In genomic region chr11:95008661-95009628, GRCm38 (mm10) we compare ENCODE assay signal across 8 mouse cellular contexts. TPM values are rescaled to one million over a fixed set of nuclear protein-coding genes. Genes with fewer than 3 reads are reported as not detected.
DNase-seq lines count a peak whose midpoint lies in the region; ATAC-seq and TF ChIP-seq lines count a peak whose summit lies in the region.

No protein-coding gene starts in this region.

- TF ChIP-seq POLR2A in MEL (IDR thresholded peaks at IDR 0.05; ENCODE audit: control insufficient read depth in 1 of 2, insufficient read depth in 1 of 2, low read depth in 1 of 2, low read length in 2 of 2, poor library complexity in 1 of 2), result peak in 1 of 2 experiments; percentile 64; a peak in 2 of 4 replicates

- H3K79me2 ChIP-seq in MEL (ENCODE audit: control insufficient read depth, insufficient read depth, low read length, poor library complexity), result peaks cover 25% of the 10 kb centered on the region

- peak overlapping the region; percentile 95 for H3K27ac ChIP-seq in kidney, embryonic 14.5 days (ENCODE audit: low read depth, low read length)
- H3K27ac ChIP-seq in MEL (ENCODE audit: control insufficient read depth, low read depth, low read length), result peak overlapping the region; percentile 74
- H3K27ac ChIP-seq in forebrain, embryonic 14.5 days (ENCODE audit: low read depth, low read length), result peak overlapping the region; percentile 98
- H3K27ac ChIP-seq in liver, embryonic 12.5 days, result peak overlapping the region; percentile 100
- H3K27ac ChIP-seq in stomach, embryonic 15.5 days, result peak overlapping the region; percentile 92

- peak; percentile 20 for ATAC-seq in kidney, embryonic 14.5 days (ENCODE audit: low FRiP score, low TSS enrichment)
- peak; percentile 6; the same call in 1 of the 2 replicates for ATAC-seq in forebrain, embryonic 14.5 days
- ATAC-seq in liver, embryonic 12.5 days, result no peak
- peak; percentile 1; the same call in 1 of the 2 replicates for ATAC-seq in stomach, embryonic 15.5 days (ENCODE audit: insufficient read depth, low FRiP score, low read depth)

- TF ChIP-seq CTCF in MEL (IDR thresholded peaks at IDR 0.05 in 2 of 3, conservative IDR thresholded peaks at IDR 0.05 in 1 of 3; ENCODE audit: control insufficient read depth in 1 of 3, insufficient read depth in 1 of 3, low read depth in 2 of 3, low read length in 3 of 3, poor library complexity in 1 of 3, severe bottlenecking in 1 of 3), result no peak

- H3K4me2 ChIP-seq in kidney, embryonic 14.5 days (replicated peaks; ENCODE audit: low read depth, low read length), result peak overlapping the region; percentile 90
- H3K4me2 ChIP-seq in forebrain, embryonic 14.5 days (ENCODE audit: low read length), result peak overlapping the region; percentile 92
- H3K4me2 ChIP-seq in liver, embryonic 12.5 days, result peak overlapping the region; percentile 93
- peak overlapping the region; percentile 83 for H3K4me2 ChIP-seq in stomach, embryonic 15.5 days

- no peak for TF ChIP-seq RAD21 in MEL (IDR thresholded peaks at IDR 0.05; ENCODE audit: low read depth, low read length)

- no peak for DNase-seq in kidney, adult 8-10 months
- peak; percentile 82 for DNase-seq in MEL (ENCODE audit: low read depth, low spot score)
- peak; percentile 59 for DNase-seq in forebrain, embryonic 14.5 days (ENCODE audit: low spot score)
- no peak for DNase-seq in urinary bladder, adult 2 months (ENCODE audit: low spot score)
- no peak for DNase-seq in cerebellum, postnatal 36 days

- H3K4me3 ChIP-seq in kidney, embryonic 14.5 days (ENCODE audit: low read length), result peak overlapping the region; percentile 75
- peak overlapping the region; percentile 70 to 80 for H3K4me3 ChIP-seq in MEL (ENCODE audit: control insufficient read depth in 1 of 2, insufficient read depth in 1 of 2, low read depth in 2 of 2, low read length in 2 of 2)
- peak overlapping the region; percentile 91 for H3K4me3 ChIP-seq in forebrain, embryonic 14.5 days (ENCODE audit: low read depth, low read length)
- peak overlapping the region; percentile 96 for H3K4me3 ChIP-seq in liver, embryonic 12.5 days
- peak overlapping the region; percentile 71 for H3K4me3 ChIP-seq in stomach, embryonic 15.5 days (replicated peaks)

- H3K9ac ChIP-seq in kidney, embryonic 14.5 days (ENCODE audit: low read depth, low read length), result peak overlapping the region; percentile 89
- peak overlapping the region; percentile 91 for H3K9ac ChIP-seq in MEL (ENCODE audit: control insufficient read depth, low read depth, low read length, poor library complexity, severe bottlenecking)
- peak overlapping the region; percentile 99 for H3K9ac ChIP-seq in forebrain, embryonic 14.5 days (ENCODE audit: low read length)
- peak overlapping the region; percentile 99 for H3K9ac ChIP-seq in liver, embryonic 12.5 days
- peak overlapping the region; percentile 48 for H3K9ac ChIP-seq in stomach, embryonic 15.5 days

- no peak for TF ChIP-seq EP300 in MEL (IDR thresholded peaks at IDR 0.05; ENCODE audit: low read depth in 1 of 2, low read length in 2 of 2)

- no peaks in the 10 kb centered on the region for H3K27me3 ChIP-seq in kidney, embryonic 14.5 days (ENCODE audit: control insufficient read depth, insufficient read depth, low read length)
- no peaks in the 10 kb centered on the region for H3K27me3 ChIP-seq in MEL (ENCODE audit: control insufficient read depth in 1 of 2, insufficient read depth in 2 of 2, low read length in 2 of 2)
- H3K27me3 ChIP-seq in forebrain, embryonic 14.5 days (replicated peaks; ENCODE audit: control insufficient read depth, insufficient read depth, low read length), result no peaks in the 10 kb centered on the region
- H3K27me3 ChIP-seq in liver, embryonic 12.5 days (replicated peaks), result peaks cover 6% of the 10 kb centered on the region; the same call in 1 of the 2 replicates
- no peaks in the 10 kb centered on the region for H3K27me3 ChIP-seq in stomach, embryonic 15.5 days (replicated peaks)

- peaks cover 40% of the 10 kb centered on the region for H3K4me1 ChIP-seq in kidney, embryonic 14.5 days (ENCODE audit: control insufficient read depth, insufficient read depth, low read length)
- H3K4me1 ChIP-seq in MEL (ENCODE audit: control insufficient read depth in 1 of 2, insufficient read depth in 2 of 2, low read length in 2 of 2), result peaks cover 8 to 59% of the 10 kb centered on the region in 2 experiments
- H3K4me1 ChIP-seq in forebrain, embryonic 14.5 days (ENCODE audit: control insufficient read depth, insufficient read depth, low read length), result peaks cover 43% of the 10 kb centered on the region
- H3K4me1 ChIP-seq in liver, embryonic 12.5 days, result peaks cover 78% of the 10 kb centered on the region
- peaks cover 40% of the 10 kb centered on the region; the same call in 1 of the 2 replicates for H3K4me1 ChIP-seq in stomach, embryonic 15.5 days

- H3K36me3 ChIP-seq in kidney, embryonic 14.5 days (ENCODE audit: control insufficient read depth, insufficient read depth, low read length), result peaks cover 16% of the 10 kb centered on the region; the same call in 1 of the 2 replicates
- peaks cover 0 to 43% of the 10 kb centered on the region in 2 experiments; a peak in 2 of 4 replicates for H3K36me3 ChIP-seq in MEL (ENCODE audit: control insufficient read depth in 1 of 2, insufficient read depth in 2 of 2, low read length in 2 of 2)
- peaks cover 20% of the 10 kb centered on the region for H3K36me3 ChIP-seq in forebrain, embryonic 14.5 days (ENCODE audit: control insufficient read depth, insufficient read depth, low read length)
- H3K36me3 ChIP-seq in liver, embryonic 12.5 days, result peaks cover 34% of the 10 kb centered on the region
- H3K36me3 ChIP-seq in stomach, embryonic 15.5 days, result peaks cover 15% of the 10 kb centered on the region

- 33% methylated on average over 15 of the region's 15 CpGs for WGBS in kidney, embryonic 14.5 days
- 31% methylated on average over 15 of the region's 15 CpGs for WGBS in forebrain, embryonic 14.5 days
- 30% methylated on average over 15 of the region's 15 CpGs for WGBS in liver, embryonic 12.5 days (ENCODE audit: insufficient replicate concordance)
- 28% methylated on average over 15 of the region's 15 CpGs for WGBS in stomach, embryonic 15.5 days

- no peaks in the 10 kb centered on the region for H3K9me3 ChIP-seq in kidney, embryonic 14.5 days (ENCODE audit: control insufficient read depth, low read length)
- H3K9me3 ChIP-seq in MEL (replicated peaks; ENCODE audit: insufficient read depth, low read length), result no peaks in the 10 kb centered on the region
- no peaks in the 10 kb centered on the region for H3K9me3 ChIP-seq in forebrain, embryonic 14.5 days (replicated peaks; ENCODE audit: control insufficient read depth, low read length)
- no peaks in the 10 kb centered on the region for H3K9me3 ChIP-seq in liver, embryonic 12.5 days (replicated peaks)
- H3K9me3 ChIP-seq in stomach, embryonic 15.5 days, result no peaks in the 10 kb centered on the region

RNA-seq across cellular contexts. Expression of gene Samd14, which starts 0.7 kb away (rescaled TPM):
- polyA plus RNA-seq in kidney, embryonic 14.5 days (2014; fragmentation: Nextera tagmentation; extraction: Ambion mirVana), result 14.7 and 18.3 TPM in 2 replicates
- total RNA-seq in MEL (2012; rRNA removed), result 35.8 and 57.6 TPM in 2 replicates
- polyA plus RNA-seq in MEL (2012; ENCODE audit: insufficient read depth in 1 of 2, insufficient read length in 2 of 2, low read depth in 1 of 2, low replicate concordance in 2 of 2, missing spikeins in 1 of 2), result 1,000 to 10,000 TPM in 1 of 2 experiments, 100 to 1,000 TPM in 1; 101 to 1,219 TPM
- 81.7 and 96.5 TPM in 2 replicates for polyA plus RNA-seq in forebrain, embryonic 14.5 days (2014; fragmentation: Nextera tagmentation; extraction: Ambion mirVana)
- 53.8 and 56.7 TPM in 2 replicates for polyA plus RNA-seq in liver, embryonic 12.5 days (2016; fragmentation: Nextera tagmentation; extraction: Ambion mirVana)
- polyA plus RNA-seq in stomach, embryonic 15.5 days (2015; fragmentation: Nextera tagmentation; extraction: Ambion mirVana), result 19.8 and 21.1 TPM in 2 replicates
- polyA plus RNA-seq in urinary bladder, adult 2 months (2012; rRNA removed), result 5.8 and 9.6 TPM in 2 replicates

RNA-seq across cellular contexts. Expression of gene Ppp1r9b, which starts 18.1 kb away (rescaled TPM):
- polyA plus RNA-seq in kidney, embryonic 14.5 days (2014; fragmentation: Nextera tagmentation; extraction: Ambion mirVana), result 12.0 and 14.6 TPM in 2 replicates
- 113 and 150 TPM in 2 replicates for total RNA-seq in MEL (2012; rRNA removed)
- 100 to 1,000 TPM in 1 of 2 experiments, 10 to 100 TPM in 1; 47.0 to 169 TPM for polyA plus RNA-seq in MEL (2012; ENCODE audit: insufficient read depth in 1 of 2, insufficient read length in 2 of 2, low read depth in 1 of 2, low replicate concordance in 2 of 2, missing spikeins in 1 of 2)
- polyA plus RNA-seq in forebrain, embryonic 14.5 days (2014; fragmentation: Nextera tagmentation; extraction: Ambion mirVana), result 20.8 and 21.8 TPM in 2 replicates
- polyA plus RNA-seq in liver, embryonic 12.5 days (2016; fragmentation: Nextera tagmentation; extraction: Ambion mirVana), result 13.4 and 14.1 TPM in 2 replicates
- polyA plus RNA-seq in stomach, embryonic 15.5 days (2015; fragmentation: Nextera tagmentation; extraction: Ambion mirVana), result 10.3 TPM in 2 replicates
- 16.0 and 35.7 TPM in 2 replicates for polyA plus RNA-seq in urinary bladder, adult 2 months (2012; rRNA removed)

RNA-seq across cellular contexts. Expression of gene Pdk2, which starts 32.2 kb away (rescaled TPM):
- 30.0 and 46.5 TPM in 2 replicates for polyA plus RNA-seq in kidney, embryonic 14.5 days (2014; fragmentation: Nextera tagmentation; extraction: Ambion mirVana)
- total RNA-seq in MEL (2012; rRNA removed), result 0.56 and 0.81 TPM in 2 replicates
- polyA plus RNA-seq in MEL (2012; ENCODE audit: insufficient read depth in 1 of 2, insufficient read length in 2 of 2, low read depth in 1 of 2, low replicate concordance in 2 of 2, missing spikeins in 1 of 2), result 1 to 10 TPM in 1 of 2 experiments, not detected in 1; 8.0 TPM
- polyA plus RNA-seq in forebrain, embryonic 14.5 days (2014; fragmentation: Nextera tagmentation; extraction: Ambion mirVana), result 20.1 and 24.2 TPM in 2 replicates
- 10.0 and 11.0 TPM in 2 replicates for polyA plus RNA-seq in liver, embryonic 12.5 days (2016; fragmentation: Nextera tagmentation; extraction: Ambion mirVana)
- 30.2 and 35.1 TPM in 2 replicates for polyA plus RNA-seq in stomach, embryonic 15.5 days (2015; fragmentation: Nextera tagmentation; extraction: Ambion mirVana)
- 34.6 and 59.4 TPM in 2 replicates for polyA plus RNA-seq in urinary bladder, adult 2 months (2012; rRNA removed)

RNA-seq across cellular contexts. Expression of gene Sgca, which starts 32.8 kb away (rescaled TPM):
- 0.24 TPM in 1 of 2 replicates, not detected in the other for polyA plus RNA-seq in kidney, embryonic 14.5 days (2014; fragmentation: Nextera tagmentation; extraction: Ambion mirVana)
- not detected in 2 replicates for total RNA-seq in MEL (2012; rRNA removed)
- not detected for polyA plus RNA-seq in MEL (2012; ENCODE audit: insufficient read depth in 1 of 2, insufficient read length in 2 of 2, low read depth in 1 of 2, low replicate concordance in 2 of 2, missing spikeins in 1 of 2)
- not detected in 2 replicates for polyA plus RNA-seq in forebrain, embryonic 14.5 days (2014; fragmentation: Nextera tagmentation; extraction: Ambion mirVana)
- polyA plus RNA-seq in liver, embryonic 12.5 days (2016; fragmentation: Nextera tagmentation; extraction: Ambion mirVana), result 0.17 TPM in 1 of 2 replicates, not detected in the other
- 0.17 and 0.27 TPM in 2 replicates for polyA plus RNA-seq in stomach, embryonic 15.5 days (2015; fragmentation: Nextera tagmentation; extraction: Ambion mirVana)
- polyA plus RNA-seq in urinary bladder, adult 2 months (2012; rRNA removed), result 69.2 and 93.5 TPM in 2 replicates

RNA-seq across cellular contexts. Expression of gene Hils1, which starts 41.6 kb away (rescaled TPM):
- not detected in 2 replicates for polyA plus RNA-seq in kidney, embryonic 14.5 days (2014; fragmentation: Nextera tagmentation; extraction: Ambion mirVana)
- total RNA-seq in MEL (2012; rRNA removed), result not detected in 2 replicates
- polyA plus RNA-seq in MEL (2012; ENCODE audit: insufficient read depth in 1 of 2, insufficient read length in 2 of 2, low read depth in 1 of 2, low replicate concordance in 2 of 2, missing spikeins in 1 of 2), result not detected
- not detected in 2 replicates for polyA plus RNA-seq in forebrain, embryonic 14.5 days (2014; fragmentation: Nextera tagmentation; extraction: Ambion mirVana)
- polyA plus RNA-seq in liver, embryonic 12.5 days (2016; fragmentation: Nextera tagmentation; extraction: Ambion mirVana), result not detected in 2 replicates
- polyA plus RNA-seq in stomach, embryonic 15.5 days (2015; fragmentation: Nextera tagmentation; extraction: Ambion mirVana), result not detected in 2 replicates
- polyA plus RNA-seq in urinary bladder, adult 2 months (2012; rRNA removed), result 0.19 and 0.22 TPM in 2 replicates

Comparison
In these comparisons a context has a peak if more than half of its experiments do, and no peak if none do; other contexts are left out.
1. H3K9ac ChIP-seq: peak in every context shown above with its lines; median percentile 99 in forebrain, embryonic 14.5 days; 99 in liver, embryonic 12.5 days; 91 in MEL; 89 in kidney, embryonic 14.5 days; 48 in stomach, embryonic 15.5 days.
2. DNase-seq: peak in MEL (single experiment) and forebrain, embryonic 14.5 days (single experiment); none in kidney, adult 8-10 months (0 of 2), urinary bladder, adult 2 months (single experiment) and cerebellum, postnatal 36 days (0 of 2).
3. Peak in every context shown above with its lines, with median percentiles within 50 percentile points of each other: H3K27ac ChIP-seq, H3K4me2 ChIP-seq and H3K4me3 ChIP-seq.